ENCODE assay signal across 14 mouse cellular contexts in genomic region chr9:57268575-57268974, GRCm38 (mm10). TPM values are rescaled to one million over a fixed set of nuclear protein-coding genes. Genes with fewer than 3 reads are reported as not detected.
DNase-seq lines count a peak whose midpoint lies in the region; ATAC-seq lines count a peak whose summit lies in the region.
"Had no signal": no experiment of that assay in that cellular context is flagged by ENCODE, and none has a peak within 500 bp of the region (broad histone marks: within the 10 kb centered on the region; RNA-seq: fewer than 3 reads in every experiment).

No protein-coding gene starts in this region.

- 0 out of 2 replicates have a peak, but pooled peaks have one; percentile 6 for ATAC-seq in forebrain, embryonic 11.5 days (replicated peaks; ENCODE audit: low FRiP score)
- ATAC-seq in forebrain, embryonic 12.5 days (ENCODE audit: low FRiP score) = no peak
- ATAC-seq in midbrain, embryonic 11.5 days (ENCODE audit: low FRiP score) = no peak
- no peak for ATAC-seq in midbrain, embryonic 16.5 days
- ATAC-seq in liver, embryonic 11.5 days (replicated peaks; ENCODE audit: low FRiP score) = peak; percentile 38; the same call in 1 of the 2 replicates

- H3K4me1 ChIP-seq in forebrain, embryonic 11.5 days (replicated peaks; ENCODE audit: control insufficient read depth, insufficient read depth, low read length) = peaks cover 14% of the 10 kb centered on the region; the same call in 1 of the 2 replicates
- peaks cover 40% of the 10 kb centered on the region for H3K4me1 ChIP-seq in forebrain, embryonic 12.5 days
- peaks cover 9% of the 10 kb centered on the region for H3K4me1 ChIP-seq in midbrain, embryonic 11.5 days (ENCODE audit: control insufficient read depth, insufficient read depth, low read length)
- peaks cover 6% of the 10 kb centered on the region; the same call in 1 of the 2 replicates for H3K4me1 ChIP-seq in midbrain, embryonic 16.5 days (ENCODE audit: control insufficient read depth, insufficient read depth, low read length)
- H3K4me1 ChIP-seq in liver, embryonic 11.5 days (replicated peaks; ENCODE audit: control insufficient read depth, insufficient read depth, low read length) = peaks cover 29% of the 10 kb centered on the region

- H3K27ac ChIP-seq in forebrain, embryonic 11.5 days (ENCODE audit: low read depth, low read length) = no peak overlapping the region
- no peak overlapping the region for H3K27ac ChIP-seq in forebrain, embryonic 12.5 days
- no peak overlapping the region for H3K27ac ChIP-seq in midbrain, embryonic 11.5 days (ENCODE audit: low read depth, low read length)
- no peak overlapping the region for H3K27ac ChIP-seq in midbrain, embryonic 16.5 days (ENCODE audit: low read length)
- no peak overlapping the region for H3K27ac ChIP-seq in liver, embryonic 11.5 days (ENCODE audit: low read depth, low read length)
- H3K27ac ChIP-seq: hindbrain, embryonic 10.5 days had no signal

- no peak overlapping the region for H3K4me3 ChIP-seq in forebrain, embryonic 11.5 days (ENCODE audit: low read depth, low read length)
- H3K4me3 ChIP-seq in forebrain, embryonic 12.5 days (replicated peaks) = no peak overlapping the region
- H3K4me3 ChIP-seq in midbrain, embryonic 11.5 days (ENCODE audit: low read depth, low read length) = no peak overlapping the region
- H3K4me3 ChIP-seq in midbrain, embryonic 16.5 days (ENCODE audit: low read depth, low read length) = no peak overlapping the region
- no peak overlapping the region for H3K4me3 ChIP-seq in liver, embryonic 11.5 days (ENCODE audit: low read depth, low read length)
- H3K4me3 ChIP-seq: hindbrain, embryonic 10.5 days had no signal

- intact Hi-C loops in gastrocnemius, postnatal 36 days (cut with DNase I) = no loop called here

- peak; percentile 79 for DNase-seq in forebrain, embryonic 11.5 days (ENCODE audit: low spot score)
- peak; percentile 81 for DNase-seq in midbrain, embryonic 11.5 days (ENCODE audit: low spot score, missing footprints)
- no peak for DNase-seq in liver, embryonic 11.5 days (ENCODE audit: low spot score)
- DNase-seq in retina, embryonic 14.5 days (ENCODE audit: low spot score) = peak; percentile 76
- DNase-seq in gastrocnemius, postnatal 36 days = no peak
- no peak for DNase-seq in urinary bladder, adult 2 months (ENCODE audit: low spot score)
- DNase-seq: cerebellum, adult 18-20 months had no signal

- WGBS in forebrain, embryonic 11.5 days = 0% methylated on average over 3 of the region's 3 CpGs
- WGBS in forebrain, embryonic 12.5 days = 9% methylated on average over 3 of the region's 3 CpGs
- 18% methylated on average over 3 of the region's 3 CpGs for WGBS in midbrain, embryonic 11.5 days
- WGBS in midbrain, embryonic 16.5 days = 9% methylated on average over 3 of the region's 3 CpGs
- 8% methylated on average over 3 of the region's 3 CpGs for WGBS in liver, embryonic 11.5 days

- H3K9me3 ChIP-seq in forebrain, embryonic 11.5 days (ENCODE audit: control insufficient read depth, low read length) = no peaks in the 10 kb centered on the region
- H3K9me3 ChIP-seq in forebrain, embryonic 12.5 days = no peaks in the 10 kb centered on the region
- no peaks in the 10 kb centered on the region for H3K9me3 ChIP-seq in midbrain, embryonic 11.5 days (ENCODE audit: control insufficient read depth, low read length)
- H3K9me3 ChIP-seq in midbrain, embryonic 16.5 days (replicated peaks; ENCODE audit: control insufficient read depth, low read length, poor library complexity, severe bottlenecking) = no peaks in the 10 kb centered on the region
- no peaks in the 10 kb centered on the region for H3K9me3 ChIP-seq in liver, embryonic 11.5 days (ENCODE audit: control insufficient read depth, low read length)
- H3K9me3 ChIP-seq: hindbrain, embryonic 10.5 days had no signal

- no peak overlapping the region for H3K9ac ChIP-seq in forebrain, embryonic 11.5 days (ENCODE audit: low read length)
- H3K9ac ChIP-seq in forebrain, embryonic 12.5 days = no peak overlapping the region
- H3K9ac ChIP-seq in midbrain, embryonic 11.5 days (ENCODE audit: low read length) = no peak overlapping the region
- no peak overlapping the region for H3K9ac ChIP-seq in midbrain, embryonic 16.5 days (ENCODE audit: low read depth, low read length)
- no peak overlapping the region for H3K9ac ChIP-seq in liver, embryonic 11.5 days (ENCODE audit: low read depth, low read length)

- H3K27me3 ChIP-seq in forebrain, embryonic 11.5 days (ENCODE audit: control insufficient read depth, insufficient read depth, low read length) = peaks cover under 1% of the 10 kb centered on the region; the same call in 1 of the 2 replicates
- peaks cover 21% of the 10 kb centered on the region for H3K27me3 ChIP-seq in forebrain, embryonic 12.5 days
- H3K27me3 ChIP-seq in midbrain, embryonic 11.5 days (ENCODE audit: control insufficient read depth, insufficient read depth, low read length) = no peaks in the 10 kb centered on the region
- no peaks in the 10 kb centered on the region for H3K27me3 ChIP-seq in midbrain, embryonic 16.5 days (ENCODE audit: control insufficient read depth, insufficient read depth, low read depth, low read length)
- 0 out of 2 replicates have a peak, but pooled peaks cover 2% of the 10 kb centered on the region for H3K27me3 ChIP-seq in liver, embryonic 11.5 days (replicated peaks; ENCODE audit: control insufficient read depth, insufficient read depth, low read length)

- H3K36me3 ChIP-seq in forebrain, embryonic 11.5 days (ENCODE audit: control insufficient read depth, insufficient read depth, low read length) = no peaks in the 10 kb centered on the region
- no peaks in the 10 kb centered on the region for H3K36me3 ChIP-seq in forebrain, embryonic 12.5 days (replicated peaks)
- H3K36me3 ChIP-seq in midbrain, embryonic 11.5 days (ENCODE audit: control insufficient read depth, insufficient read depth, low read length) = no peaks in the 10 kb centered on the region
- H3K36me3 ChIP-seq in midbrain, embryonic 16.5 days (ENCODE audit: control insufficient read depth, insufficient read depth, low read length) = no peaks in the 10 kb centered on the region
- no peaks in the 10 kb centered on the region for H3K36me3 ChIP-seq in liver, embryonic 11.5 days (ENCODE audit: control insufficient read depth, insufficient read depth, low read length)
- H3K36me3 ChIP-seq: hindbrain, embryonic 10.5 days had no signal

- no peak overlapping the region for H3K4me2 ChIP-seq in forebrain, embryonic 11.5 days (ENCODE audit: low read depth, low read length, severe bottlenecking)
- no peak overlapping the region for H3K4me2 ChIP-seq in forebrain, embryonic 12.5 days
- H3K4me2 ChIP-seq in midbrain, embryonic 11.5 days = no peak overlapping the region
- no peak overlapping the region for H3K4me2 ChIP-seq in midbrain, embryonic 16.5 days (ENCODE audit: low read length)
- no peak overlapping the region for H3K4me2 ChIP-seq in liver, embryonic 11.5 days

RNA-seq across cellular contexts. Expression of gene 1700017B05Rik, which starts 6.2 kb away (rescaled TPM):
- 12.5 TPM in 2 replicates for polyA plus RNA-seq in forebrain, embryonic 11.5 days (2014; fragmentation: Nextera tagmentation; extraction: Ambion mirVana)
- 9.1 and 11.7 TPM in 2 replicates for polyA plus RNA-seq in forebrain, embryonic 12.5 days (2016; fragmentation: Nextera tagmentation; extraction: Ambion mirVana)
- polyA plus RNA-seq in midbrain, embryonic 11.5 days (2014; fragmentation: Nextera tagmentation; extraction: Ambion mirVana) = 6.4 and 9.3 TPM in 2 replicates
- polyA plus RNA-seq in midbrain, embryonic 16.5 days (2015; fragmentation: Nextera tagmentation; extraction: Ambion mirVana) = 3.0 and 4.2 TPM in 2 replicates
- 27.0 and 29.5 TPM in 2 replicates for polyA plus RNA-seq in liver, embryonic 11.5 days (2014; fragmentation: Nextera tagmentation; extraction: Ambion mirVana)
- 1 to 10 TPM; 3.8 to 4.2 TPM for total RNA-seq in gastrocnemius, postnatal 36 days (2021)
- 4.6 and 10.7 TPM in 2 replicates for polyA plus RNA-seq in urinary bladder, adult 2 months (2012; rRNA removed)

RNA-seq across cellular contexts. Expression of gene Trcg1, which starts 32.2 kb away (rescaled TPM):
- polyA plus RNA-seq in forebrain, embryonic 11.5 days (2014; fragmentation: Nextera tagmentation; extraction: Ambion mirVana) = 0.09 TPM in 1 of 2 replicates, not detected in the other
- polyA plus RNA-seq in forebrain, embryonic 12.5 days (2016; fragmentation: Nextera tagmentation; extraction: Ambion mirVana) = 0.06 TPM in 1 of 2 replicates, not detected in the other
- not detected in 2 replicates for polyA plus RNA-seq in midbrain, embryonic 11.5 days (2014; fragmentation: Nextera tagmentation; extraction: Ambion mirVana)
- not detected in 2 replicates for polyA plus RNA-seq in midbrain, embryonic 16.5 days (2015; fragmentation: Nextera tagmentation; extraction: Ambion mirVana)
- not detected in 2 replicates for polyA plus RNA-seq in liver, embryonic 11.5 days (2014; fragmentation: Nextera tagmentation; extraction: Ambion mirVana)
- not detected for total RNA-seq in gastrocnemius, postnatal 36 days (2021)
- not detected in 2 replicates for polyA plus RNA-seq in urinary bladder, adult 2 months (2012; rRNA removed)
- total RNA-seq: liver, adult 2 months had no signal
- polyA plus RNA-seq: gonadal fat pad, adult 2 months; hindbrain, embryonic 10.5 days; liver, adult 2 months; neural tube, embryonic 14.5 days; spleen, adult 2 months had no signal

Comparison
In these comparisons a context has a peak if more than half of its experiments do, and no peak if none do; other contexts are left out.
1. ATAC-seq: peak in forebrain, embryonic 11.5 days (single experiment) and liver, embryonic 11.5 days (single experiment); none in forebrain, embryonic 12.5 days (single experiment), midbrain, embryonic 11.5 days (single experiment) and midbrain, embryonic 16.5 days (single experiment).
2. DNase-seq: peak in forebrain, embryonic 11.5 days (single experiment), midbrain, embryonic 11.5 days (single experiment) and retina, embryonic 14.5 days (single experiment); none in liver, embryonic 11.5 days (single experiment), gastrocnemius, postnatal 36 days (0 of 2) and urinary bladder, adult 2 months (single experiment).